Mouse (Mus musculus) heart, embryonic 14.5 days (tissue): ENCODE results near the gene Ppid. TPM values are rescaled to one million over a fixed set of nuclear protein-coding genes. Genes with fewer than 3 reads are reported as not detected.

ENCODE experiments used
- ATAC-seq: fragments of 200-750 bp; cut with Nextera tagmentation; 2 replicates; pipeline ENCODE4 v1.8.0; 2017; ENCODE audit warnings: low read depth, moderate TSS enrichment; ENCODE audit not compliant: insufficient number of reproducible peaks, insufficient read depth, low FRiP score
- H3K27ac ChIP-seq, 2 experiments: fragments of 200-500 bp in 1 of 2; fragments of 300-500 bp in 1 of 2; sonication (generic) in 1 of 2; replicated peaks in 1 of 2; 2 replicates each; pipeline ENCODE4 v1.5.1; 2012 to 2014; ENCODE audit warnings: low read depth in 2 of 2, low read length in 2 of 2, control low read depth in 1 of 2, mild to moderate bottlenecking in 1 of 2, mixed read lengths in 1 of 2; ENCODE audit not compliant: control insufficient read depth in 1 of 2, insufficient read depth in 1 of 2
- H3K27me3 ChIP-seq: fragments of 300-500 bp; sonication (generic); 2 replicates; pipeline ENCODE4 v1.6.1; 2014; ENCODE audit warnings: mild to moderate bottlenecking, low read length, control low read depth; ENCODE audit not compliant: control insufficient read depth, insufficient read depth
- H3K36me3 ChIP-seq: fragments of 300-500 bp; sonication (generic); 2 replicates; pipeline ENCODE4 v1.6.1; 2014; ENCODE audit warnings: mild to moderate bottlenecking, control low read depth, low read length, mixed read lengths; ENCODE audit not compliant: control insufficient read depth, insufficient read depth
- H3K4me1 ChIP-seq, 2 experiments: fragments of 200-500 bp in 1 of 2; fragments of 300-500 bp in 1 of 2; sonication (generic) in 1 of 2; 2 replicates each; pipeline ENCODE4 v1.6.1; 2012 to 2014; ENCODE audit warnings: low read length in 2 of 2, control low read depth in 1 of 2, mixed read lengths in 1 of 2; ENCODE audit not compliant: control insufficient read depth in 2 of 2, insufficient read depth in 2 of 2
- H3K4me2 ChIP-seq: fragments of 300-500 bp; sonication (generic); 2 replicates; pipeline ENCODE4 v1.6.1; 2014; ENCODE audit warnings: mild to moderate bottlenecking, low read length
- H3K4me3 ChIP-seq, 2 experiments: fragments of 200-500 bp in 1 of 2; fragments of 300-500 bp in 1 of 2; sonication (generic) in 1 of 2; 2 replicates each; pipeline ENCODE4 v1.5.1; 2012 to 2014; ENCODE audit warnings: low read length in 2 of 2, mild to moderate bottlenecking in 2 of 2, control low read depth in 1 of 2, low read depth in 1 of 2, moderate library complexity in 1 of 2; ENCODE audit not compliant: control insufficient read depth in 1 of 2, insufficient read depth in 1 of 2
- H3K9ac ChIP-seq: fragments of 300-500 bp; sonication (generic); 2 replicates; pipeline ENCODE4 v1.6.1; 2014; ENCODE audit warnings: mild to moderate bottlenecking, low read length
- H3K9me3 ChIP-seq: fragments of 300-500 bp; sonication (generic); 2 replicates; pipeline ENCODE4 v1.6.1; 2016; ENCODE audit warnings: low read length, control low read depth; ENCODE audit not compliant: control insufficient read depth
- WGBS: fragments of 180-500 bp; shearing (Covaris S2); extraction: QIAGEN DNeasy Blood & Tissue Kit; methylation state at CpG from one replicate; pipeline ENCODE4 v1.1.7; 2014; 5-methylcytosine and 5-hydroxymethylcytosine counted together
- polyA plus RNA-seq: library from polyadenylated mRNA; unstranded; fragments of >200 nt; fragmentation: Nextera tagmentation; extraction: Ambion mirVana; gene quantifications from 2 replicates; pipeline ENCODE4 v1.2.1, GENCODE M21; 2014

Ppid gene
- polyA plus RNA-seq: 95.6 and 95.7 TPM in 2 replicates

- H3K27ac ChIP-seq: peak within 1 kb of the TSS; percentile 69 to 83
- peaks cover 0 to 10% of the 10 kb centered on the region in 2 experiments; a peak in 2 of 4 replicates for H3K4me1 ChIP-seq
- peak within 1 kb of the TSS; percentile 79 for H3K4me2 ChIP-seq
- peaks cover 29% of the 10 kb centered on the region for H3K36me3 ChIP-seq
- peak; percentile 84 for ATAC-seq
- 2% methylated on average over 63 of the region's 63 CpGs for WGBS
- peak within 1 kb of the TSS; percentile 82 to 90 for H3K4me3 ChIP-seq
- no peaks in the 10 kb centered on the region for H3K9me3 ChIP-seq
- peak within 1 kb of the TSS; percentile 95 for H3K9ac ChIP-seq
- no peaks in the 10 kb centered on the region for H3K27me3 ChIP-seq
These were observed at the start of gene Ppid for GRCm38 (mm10) chr3:79590863-79591792. Gene Ppid, plus strand, starts transcription at chr3:79591342.

GRCm38 (mm10) chr3:79542585-79542984 lies 48.6 kb upstream of the Ppid start:
- H3K4me2 ChIP-seq: peak overlapping the region; percentile 29; the same call in 1 of the 2 replicates
- H3K4me1 ChIP-seq: peaks cover 6 to 20% of the 10 kb centered on the region in 2 experiments; a peak in 3 of 4 replicates
- no peak overlapping the region for H3K4me3 ChIP-seq
- H3K36me3 ChIP-seq: no peaks in the 10 kb centered on the region
- H3K9me3 ChIP-seq: no peaks in the 10 kb centered on the region
- peak; percentile 56 for ATAC-seq
- H3K27ac ChIP-seq: no peak overlapping the region
- WGBS: 24% methylated on average over 6 of the region's 6 CpGs
- H3K9ac ChIP-seq: 0 out of 2 replicates have a peak overlapping the region, but pooled peaks have one; percentile 32
- no peaks in the 10 kb centered on the region for H3K27me3 ChIP-seq

GRCm38 (mm10) chr3:79548681-79549437 lies 42.3 kb upstream of the Ppid start:
- H3K4me2 ChIP-seq: no peak overlapping the region
- H3K4me3 ChIP-seq: no peak overlapping the region
- no peaks in the 10 kb centered on the region for H3K36me3 ChIP-seq
- 59% methylated on average over 17 of the region's 17 CpGs for WGBS
- H3K27ac ChIP-seq: no peak overlapping the region; a peak in 1 of 4 replicates
- H3K27me3 ChIP-seq: no peaks in the 10 kb centered on the region
- H3K9me3 ChIP-seq: no peaks in the 10 kb centered on the region
- ATAC-seq: no peak; the same call in 1 of the 2 replicates
- H3K4me1 ChIP-seq: peaks cover 6 to 14% of the 10 kb centered on the region in 2 experiments; a peak in 3 of 4 replicates
- H3K9ac ChIP-seq: no peak overlapping the region

GRCm38 (mm10) chr3:79549751-79550393 lies 41.3 kb upstream of the Ppid start:
- no peak overlapping the region for H3K27ac ChIP-seq
- no peaks in the 10 kb centered on the region for H3K9me3 ChIP-seq
- peaks cover 6 to 12% of the 10 kb centered on the region in 2 experiments; a peak in 3 of 4 replicates for H3K4me1 ChIP-seq
- ATAC-seq: no peak
- 89% methylated on average over 8 of the region's 8 CpGs for WGBS
- no peak overlapping the region for H3K4me2 ChIP-seq
- no peak overlapping the region for H3K4me3 ChIP-seq
- H3K36me3 ChIP-seq: no peaks in the 10 kb centered on the region
- H3K9ac ChIP-seq: no peak overlapping the region
- no peaks in the 10 kb centered on the region for H3K27me3 ChIP-seq

- ATAC-seq: no peak
- Histone ChIP-seq H3K36me3 (no peaks in the 10 kb centered on the region), H3K4me2 (no peak overlapping the region), H3K4me1 (peaks cover 6 to 12% of the 10 kb centered on the region in 2 experiments; a peak in 3 of 4 replicates), H3K4me3 (no peak overlapping the region), H3K27me3 (no peaks in the 10 kb centered on the region), H3K9me3 (no peaks in the 10 kb centered on the region), H3K27ac (0 out of 4 replicates have a peak overlapping the region, but pooled peaks of 1 of the 2 experiments have one; percentile 19), H3K9ac (no peak overlapping the region; the same call in 1 of the 2 replicates)
- 80% methylated on average over 10 of the region's 10 CpGs for WGBS
These were observed 39.2 kb upstream of the Ppid start for GRCm38 (mm10) chr3:79551826-79552552.

- Histone ChIP-seq H3K9ac (no peak overlapping the region), H3K27ac (no peak overlapping the region), H3K36me3 (no peaks in the 10 kb centered on the region), H3K9me3 (no peaks in the 10 kb centered on the region), H3K4me1 (peaks cover 6 to 12% of the 10 kb centered on the region in 2 experiments; a peak in 3 of 4 replicates), H3K4me3 (no peak overlapping the region), H3K27me3 (no peaks in the 10 kb centered on the region), H3K4me2 (no peak overlapping the region)
- ATAC-seq: no peak
- 94% methylated on average over 3 of the region's 3 CpGs for WGBS
These were observed 37.4 kb upstream of the Ppid start for GRCm38 (mm10) chr3:79553779-79554178.
